Mouse (Mus musculus) thymus, postnatal 0 days (tissue): ENCODE results near the gene C1ql3. TPM values are rescaled to one million over a fixed set of nuclear protein-coding genes. Genes with fewer than 3 reads are reported as not detected.

ENCODE experiments used
- polyA plus RNA-seq: library from polyadenylated mRNA; unstranded; fragments of >200 nt; fragmentation: Nextera tagmentation; extraction: Ambion mirVana; gene quantifications from 2 replicates; pipeline ENCODE4 v1.2.1, GENCODE M21; 2015

Gene C1ql3
- polyA plus RNA-seq, 1 experiment from 2014 or later: 0.25 TPM

Other genes starting within 250 kb of the C1ql3 start
- gene Pter, start 87.8 kb downstream of the C1ql3 start, polyA plus RNA-seq: 6.8 and 7.9 TPM in 2 replicates